Mouse (Mus musculus) stomach, postnatal 0 days (tissue): Measurements from ENCODE around the gene Eml6. TPM values are rescaled to one million over a fixed set of nuclear protein-coding genes. Genes with fewer than 3 reads are reported as not detected.
"Not testable (repeated sequence)": the region's sequence is repeated elsewhere in the genome, so short reads cannot be mapped to it uniquely, and the experiment has no call there.

Source experiments
- ATAC-seq: fragments of 200-750 bp; cut with Nextera tagmentation; 2 replicates; pipeline ENCODE4 v1.8.0; 2017; ENCODE audit not compliant: low FRiP score, low TSS enrichment
- DNase-seq: peaks from one replicate; pipeline ENCODE4 v3.0.0-alpha.2; 2016; ENCODE audit warnings: low spot score
- H3K27ac ChIP-seq: fragments of 300-500 bp; sonication (generic); replicated peaks from 2 replicates; pipeline ENCODE4 v1.5.1; 2014; ENCODE audit warnings: mild to moderate bottlenecking, control low read depth
- H3K27me3 ChIP-seq: fragments of 300-500 bp; sonication (generic); 2 replicates; pipeline ENCODE4 v1.6.1; 2014; ENCODE audit warnings: low read length; ENCODE audit not compliant: control insufficient read depth, insufficient read depth
- H3K36me3 ChIP-seq: fragments of 300-500 bp; sonication (generic); 2 replicates; pipeline ENCODE4 v1.6.1; 2014; ENCODE audit warnings: low read length, mixed read lengths; ENCODE audit not compliant: control insufficient read depth, insufficient read depth
- H3K4me1 ChIP-seq: fragments of 300-500 bp; sonication (generic); replicated peaks from 2 replicates; pipeline ENCODE4 v1.6.1; 2014; ENCODE audit warnings: antibody characterized with exemption; ENCODE audit not compliant: control insufficient read depth, insufficient read depth
- H3K4me2 ChIP-seq: fragments of 300-500 bp; sonication (generic); replicated peaks from 2 replicates; pipeline ENCODE4 v1.6.1; 2014; ENCODE audit warnings: low read depth, mild to moderate bottlenecking, control low read depth, moderate library complexity
- H3K4me3 ChIP-seq: fragments of 300-500 bp; sonication (generic); 2 replicates; pipeline ENCODE4 v1.5.1; 2014; ENCODE audit warnings: low read depth, low read length, control low read depth
- H3K9ac ChIP-seq: fragments of 300-500 bp; sonication (generic); 2 replicates; pipeline ENCODE4 v1.6.1; 2014; ENCODE audit warnings: mild to moderate bottlenecking, low read length, control low read depth, mixed read lengths
- H3K9me3 ChIP-seq: fragments of 300-500 bp; sonication (generic); 2 replicates; pipeline ENCODE4 v1.6.1; 2016; ENCODE audit warnings: low read length; ENCODE audit not compliant: control insufficient read depth
- CTCF ChIP-seq: IDR thresholded peaks from 2 replicates; pipeline ENCODE4 v1.5.1; 2016; ENCODE audit warnings: antibody characterized with exemption, low read depth, mild to moderate bottlenecking, moderate library complexity
- EP300 ChIP-seq: optimal IDR thresholded peaks from 2 replicates; pipeline ENCODE3; 2016; ENCODE audit warnings: antibody characterized with exemption
- WGBS: fragments of 180-500 bp; shearing (Covaris S2); extraction: QIAGEN DNeasy Blood & Tissue Kit; methylation state at CpG from one replicate; pipeline ENCODE4 v1.1.7; 2014; 5-methylcytosine and 5-hydroxymethylcytosine counted together
- polyA plus RNA-seq: library from polyadenylated mRNA; unstranded; fragments of >200 nt; fragmentation: Nextera tagmentation; extraction: Ambion mirVana; gene quantifications from 2 replicates; pipeline ENCODE4 v1.2.1, GENCODE M21; 2015

Gene Eml6
- polyA plus RNA-seq, 1 experiment from 2014 or later, result 0.39 TPM

DNA sequence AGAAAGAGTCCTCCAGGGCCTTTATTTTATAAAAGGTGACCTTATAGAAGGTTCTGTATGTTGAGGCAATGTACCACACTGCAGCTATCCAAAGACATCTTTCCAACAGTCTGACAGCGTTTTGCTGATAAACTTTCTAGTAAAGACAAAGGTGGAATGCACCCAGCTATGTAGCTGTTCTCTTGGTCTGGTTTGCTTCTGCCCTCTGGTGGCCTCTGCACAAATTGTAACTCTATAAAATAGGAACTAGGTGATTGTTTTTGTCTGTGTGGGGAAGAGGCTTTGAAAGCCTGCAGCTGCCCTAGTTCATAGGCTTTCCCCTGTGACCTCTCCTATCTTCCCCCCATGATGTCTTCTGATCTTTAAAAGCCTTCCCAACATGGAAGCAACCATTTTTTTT lies 140.7 kb downstream of the Eml6 start:
- Histone ChIP-seq H3K4me3 (no peak overlapping the region), H3K36me3 (no peaks in the 10 kb centered on the region), H3K9ac (no peak overlapping the region), H3K4me2 (no peak overlapping the region), H3K27ac (no peak overlapping the region), H3K9me3 (no peaks in the 10 kb centered on the region), H3K4me1 (no peaks in the 10 kb centered on the region), H3K27me3 (no peaks in the 10 kb centered on the region)
- peak; percentile 41 for DNase-seq
- peak; percentile 88 for TF ChIP-seq CTCF
- no peak for TF ChIP-seq EP300
- WGBS, result 3% methylated on average over 1 of the region's 1 CpGs
- 0 out of 2 replicates have a peak, but pooled peaks have one; percentile 47 for ATAC-seq

- WGBS, result 65% methylated on average over 1 of the region's 1 CpGs
- H3K4me2 ChIP-seq, result no peak overlapping the region
- H3K9ac ChIP-seq, result no peak overlapping the region
- H3K36me3 ChIP-seq, result no peaks in the 10 kb centered on the region
- no peak overlapping the region for H3K27ac ChIP-seq
- ATAC-seq, result no peak
- no peak for DNase-seq
- H3K4me1 ChIP-seq, result no peaks in the 10 kb centered on the region
- H3K9me3 ChIP-seq, result no peaks in the 10 kb centered on the region
- TF ChIP-seq EP300, result no peak
- TF ChIP-seq CTCF, result no peak
- H3K4me3 ChIP-seq, result no peak overlapping the region
- H3K27me3 ChIP-seq, result no peaks in the 10 kb centered on the region
Observed at GRCm38 (mm10) chr11:29884355-29884754, 141.5 kb downstream of the Eml6 start.

DNA sequence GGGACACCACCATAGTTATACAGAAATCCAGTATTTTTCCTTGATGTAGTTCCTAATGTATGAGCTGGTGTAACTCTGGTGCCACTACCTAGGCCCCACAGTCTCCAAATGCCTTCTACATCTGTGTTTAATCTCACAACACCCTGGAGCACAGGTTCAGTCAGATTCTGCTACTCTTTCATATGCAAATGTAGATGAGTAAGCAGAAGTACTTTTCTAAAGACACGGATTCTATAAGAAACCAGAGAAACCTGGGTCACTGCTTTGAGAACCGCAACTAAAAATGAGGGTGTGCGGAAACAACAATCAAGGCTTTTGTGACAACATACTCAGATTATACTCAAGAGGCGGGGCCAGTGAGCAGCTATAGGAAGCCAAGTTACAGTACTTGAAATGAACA lies 142.8 kb downstream of the Eml6 start:
- Histone ChIP-seq H3K9ac (no peak overlapping the region), H3K27me3 (no peaks in the 10 kb centered on the region), H3K27ac (no peak overlapping the region), H3K4me2 (no peak overlapping the region), H3K4me3 (no peak overlapping the region), H3K4me1 (no peaks in the 10 kb centered on the region), H3K36me3 (no peaks in the 10 kb centered on the region), H3K9me3 (no peaks in the 10 kb centered on the region)
- TF ChIP-seq CTCF (no peak), EP300 (no peak)
- WGBS, result 64% methylated on average over 4 of the region's 4 CpGs
- DNase-seq (no peak), ATAC-seq (no peak)

DNA sequence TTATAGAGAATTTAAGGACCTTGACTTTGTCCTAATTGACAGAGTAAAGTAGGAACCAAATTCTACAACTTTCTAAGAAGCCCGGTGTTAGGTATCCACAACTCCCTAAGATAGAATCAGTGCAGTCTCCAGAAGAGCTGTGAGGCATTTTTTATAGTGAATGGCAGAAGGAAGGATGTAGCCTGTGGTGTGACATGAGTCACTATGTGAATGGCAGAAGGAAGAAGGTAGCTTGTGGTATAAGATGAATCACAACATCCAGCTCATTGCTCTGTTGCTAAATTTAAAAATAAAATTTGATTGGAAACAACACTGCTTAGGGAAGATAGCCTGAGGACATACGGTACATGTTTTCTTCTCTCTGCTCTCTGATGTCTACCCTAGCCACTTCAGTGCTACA lies 146.2 kb downstream of the Eml6 start:
- Histone ChIP-seq H3K36me3 (no peaks in the 10 kb centered on the region), H3K4me2 (no peak overlapping the region), H3K9me3 (no peaks in the 10 kb centered on the region), H3K9ac (no peak overlapping the region), H3K4me1 (no peaks in the 10 kb centered on the region), H3K27ac (no peak overlapping the region), H3K4me3 (no peak overlapping the region), H3K27me3 (no peaks in the 10 kb centered on the region)
- WGBS, result 81% methylated on average over 2 of the region's 2 CpGs
- no peak for DNase-seq
- no peak for ATAC-seq
- TF ChIP-seq EP300, result no peak
- no peak for TF ChIP-seq CTCF

DNA sequence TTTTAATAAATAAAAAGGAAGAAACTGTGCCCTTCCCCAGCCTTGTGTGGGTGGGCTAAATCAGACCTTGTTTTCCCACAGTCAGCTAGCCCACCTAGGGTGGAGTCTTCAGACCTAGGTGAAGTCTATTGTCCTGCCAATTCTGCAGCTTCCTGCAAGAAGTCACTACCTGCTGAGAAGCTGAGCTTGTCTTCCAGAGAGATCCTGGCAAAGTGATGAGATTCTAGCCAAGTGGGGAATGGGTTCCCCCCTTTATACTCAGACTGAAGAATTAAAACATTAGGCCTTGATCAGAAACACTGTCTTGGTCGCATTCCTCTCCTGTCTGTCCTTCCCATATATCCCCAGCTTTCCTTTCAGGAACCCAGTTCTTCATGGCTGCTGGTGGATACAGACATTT lies 147.9 kb downstream of the Eml6 start:
- no peaks in the 10 kb centered on the region for H3K36me3 ChIP-seq
- TF ChIP-seq CTCF, result no peak
- TF ChIP-seq EP300, result no peak
- 83% methylated on average over 1 of the region's 1 CpGs for WGBS

GRCm38 (mm10) chr11:29877280-29877679 lies 148.6 kb downstream of the Eml6 start:
- ATAC-seq (no peak), DNase-seq (no peak)
- Histone ChIP-seq H3K4me3 (no peak overlapping the region), H3K4me2 (no peak overlapping the region), H3K9me3 (no peaks in the 10 kb centered on the region), H3K27me3 (no peaks in the 10 kb centered on the region), H3K36me3 (no peaks in the 10 kb centered on the region), H3K27ac (no peak overlapping the region), H3K4me1 (no peaks in the 10 kb centered on the region), H3K9ac (no peak overlapping the region)
- 75% methylated on average over 3 of the region's 3 CpGs for WGBS
- TF ChIP-seq EP300, result no peak
- no peak for TF ChIP-seq CTCF

More for the DNA sequence above, 147.9 kb downstream of the Eml6 start:
- no peaks in the 10 kb centered on the region for H3K4me1 ChIP-seq
- DNase-seq (no peak), ATAC-seq (no peak)
- H3K27ac ChIP-seq, result no peak overlapping the region
- no peak overlapping the region for H3K9ac ChIP-seq
- H3K9me3 ChIP-seq, result no peaks in the 10 kb centered on the region
- H3K4me3 ChIP-seq, result no peak overlapping the region
- H3K27me3 ChIP-seq, result no peaks in the 10 kb centered on the region
- no peak overlapping the region for H3K4me2 ChIP-seq

DNA sequence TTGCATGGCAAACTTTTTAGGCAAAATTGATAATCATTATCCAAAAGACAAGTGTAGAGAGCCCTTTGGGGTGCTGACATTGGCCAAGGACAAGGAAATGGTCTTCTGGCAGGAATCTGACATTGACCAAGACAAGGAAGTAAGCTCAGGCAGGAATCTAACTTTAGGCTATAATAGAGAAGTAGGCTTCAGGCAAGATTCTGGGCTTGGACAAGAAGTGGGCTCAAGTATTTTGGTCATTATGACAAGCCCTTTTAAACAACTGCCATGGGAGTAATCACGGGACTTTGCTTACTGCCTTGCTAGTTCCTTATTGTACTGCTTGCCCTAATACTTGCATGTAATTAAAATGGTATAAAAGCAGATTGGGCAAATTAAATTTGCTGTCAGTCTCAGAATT lies 151.1 kb downstream of the Eml6 start:
- H3K4me1 ChIP-seq, H3K27ac ChIP-seq, H3K9ac ChIP-seq, H3K27me3 ChIP-seq, ATAC-seq, H3K9me3 ChIP-seq, H3K36me3 ChIP-seq, DNase-seq, H3K4me3 ChIP-seq, H3K4me2 ChIP-seq: not testable (repeated sequence)
- 81% methylated on average over 1 of the region's 1 CpGs for WGBS
